Mouse (Mus musculus) small intestine, adult 2 months (tissue): ENCODE data around the gene Vps52. TPM values are rescaled to one million over a fixed set of nuclear protein-coding genes. Genes with fewer than 3 reads are reported as not detected.

Experiments used
- H3K27ac ChIP-seq: fragments of 200-500 bp; 2 replicates; pipeline ENCODE4 v1.5.1; 2012; ENCODE audit warnings: low read depth, low read length, control low read depth, inconsistent platforms; ENCODE audit not compliant: insufficient read depth
- H3K27me3 ChIP-seq: fragments of 200-500 bp; 2 replicates; pipeline ENCODE4 v1.6.1; 2012; ENCODE audit warnings: mild to moderate bottlenecking, moderate library complexity, low read length, inconsistent platforms; ENCODE audit not compliant: control insufficient read depth, insufficient read depth
- H3K36me3 ChIP-seq: fragments of 200-500 bp; 2 replicates; pipeline ENCODE4 v1.6.1; 2012; ENCODE audit warnings: mild to moderate bottlenecking, low read length, control low read depth, inconsistent platforms; ENCODE audit not compliant: control insufficient read depth, insufficient read depth
- H3K4me1 ChIP-seq: fragments of 200-500 bp; 2 replicates; pipeline ENCODE4 v1.6.1; 2012; ENCODE audit warnings: low read length, inconsistent platforms, mixed read lengths; ENCODE audit not compliant: control insufficient read depth, insufficient read depth, insufficient read length
- H3K4me3 ChIP-seq: fragments of 200-500 bp; 2 replicates; pipeline ENCODE4 v1.5.1; 2012; ENCODE audit warnings: low read depth, mild to moderate bottlenecking, control low read depth, inconsistent platforms, low read length, moderate library complexity
- CTCF ChIP-seq: fragments of 200-500 bp; IDR thresholded peaks from 2 replicates; pipeline ENCODE4 v1.5.1; 2012; ENCODE audit warnings: low read depth, mild to moderate bottlenecking, control low read depth, inconsistent platforms, low read length, moderate library complexity, mixed read lengths; ENCODE audit not compliant: insufficient replicate concordance, insufficient read length; ENCODE audit errors: extremely low read depth
- POLR2A ChIP-seq: fragments of 200-500 bp; IDR thresholded peaks from 2 replicates; pipeline ENCODE4 v1.6.1; 2012; ENCODE audit warnings: low read depth, mild to moderate bottlenecking, control low read depth, inconsistent platforms, low read length, moderate library complexity
- WGBS: fragments of 180-500 bp; shearing (Covaris S2); methylation state at CpG from one replicate; pipeline ENCODE4 v1.1.7; 2018; 5-methylcytosine and 5-hydroxymethylcytosine counted together
- polyA plus RNA-seq: library from polyadenylated mRNA; depleted of rRNA; stranded (reverse); fragments of >200 nt; gene quantifications from 2 replicates; pipeline ENCODE4 v1.2.3, GENCODE M21; 2012

Gene Vps52
- polyA plus RNA-seq, 1 experiment, result 52.3 TPM

DNA sequence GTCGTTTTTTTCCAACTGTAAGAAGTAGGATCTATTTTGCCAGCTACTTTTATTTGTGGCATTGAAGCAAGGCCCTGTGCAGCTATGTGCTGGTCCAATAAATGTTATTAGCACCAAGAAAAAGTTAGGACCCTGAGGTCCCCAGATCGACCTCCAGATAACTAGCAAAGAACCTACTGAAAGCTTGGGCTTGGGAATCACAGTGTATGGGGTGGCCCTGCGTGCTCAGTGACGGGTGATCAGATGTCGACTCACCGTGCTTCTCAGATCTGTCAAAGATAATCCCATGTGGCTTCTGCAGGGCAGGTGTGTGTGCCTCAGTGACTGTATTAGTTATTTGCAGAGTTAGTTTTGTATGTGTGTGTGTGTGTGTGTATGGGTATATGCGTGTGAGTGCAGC, 34.3 kb upstream of the Vps52 start:
- Histone ChIP-seq H3K27me3 (no peaks in the 10 kb centered on the region), H3K27ac (no peak overlapping the region), H3K36me3 (peaks cover 32% of the 10 kb centered on the region), H3K4me3 (peak overlapping the region; percentile 82; the same call in 1 of the 2 replicates), H3K4me1 (peaks cover 23% of the 10 kb centered on the region)
- WGBS, result 83% methylated on average over 7 of the region's 7 CpGs
- TF ChIP-seq CTCF (no peak), POLR2A (no peak)

DNA sequence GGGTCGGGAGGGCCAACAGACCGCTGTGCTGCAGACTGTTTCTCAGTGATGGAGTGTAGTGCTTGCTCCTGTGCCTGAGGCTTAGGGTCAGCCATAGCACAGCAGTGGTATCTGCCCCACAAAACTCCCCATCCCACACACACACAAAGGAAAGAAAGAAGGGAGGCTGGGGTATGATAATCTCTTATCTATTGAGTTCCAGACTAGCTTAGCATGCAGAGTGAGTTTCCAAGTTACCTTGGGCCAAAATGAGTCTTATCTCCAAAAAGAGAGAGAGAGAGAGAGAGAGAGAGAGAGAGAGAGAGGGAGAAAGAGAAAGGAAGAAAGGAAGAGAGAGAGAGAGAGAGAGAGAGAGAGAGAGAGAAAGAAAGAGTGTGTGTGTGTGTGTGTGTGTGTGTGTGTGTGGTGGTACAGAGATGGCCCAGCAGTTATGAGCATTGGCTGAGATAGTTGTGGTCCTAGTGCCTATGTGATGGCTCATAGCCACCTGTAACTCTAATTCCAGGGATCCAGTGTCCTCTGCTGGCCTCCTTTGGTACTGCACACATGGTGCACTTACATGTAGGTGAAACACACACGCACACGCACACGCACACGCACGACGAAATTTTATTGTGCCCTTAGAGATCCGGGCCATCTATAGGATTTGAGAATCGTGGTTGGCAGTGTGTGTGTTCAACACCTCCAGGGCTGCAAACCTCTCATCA, 30.9 kb upstream of the Vps52 start:
- WGBS, result 90% methylated on average over 10 of the region's 10 CpGs
- peaks cover 6% of the 10 kb centered on the region for H3K4me1 ChIP-seq
- peaks cover 45% of the 10 kb centered on the region for H3K36me3 ChIP-seq
- no peaks in the 10 kb centered on the region for H3K27me3 ChIP-seq
- no peak overlapping the region for H3K4me3 ChIP-seq
- H3K27ac ChIP-seq, result no peak overlapping the region
- TF ChIP-seq POLR2A (no peak), CTCF (peak; percentile 38; the same call in 1 of the 2 replicates)

DNA sequence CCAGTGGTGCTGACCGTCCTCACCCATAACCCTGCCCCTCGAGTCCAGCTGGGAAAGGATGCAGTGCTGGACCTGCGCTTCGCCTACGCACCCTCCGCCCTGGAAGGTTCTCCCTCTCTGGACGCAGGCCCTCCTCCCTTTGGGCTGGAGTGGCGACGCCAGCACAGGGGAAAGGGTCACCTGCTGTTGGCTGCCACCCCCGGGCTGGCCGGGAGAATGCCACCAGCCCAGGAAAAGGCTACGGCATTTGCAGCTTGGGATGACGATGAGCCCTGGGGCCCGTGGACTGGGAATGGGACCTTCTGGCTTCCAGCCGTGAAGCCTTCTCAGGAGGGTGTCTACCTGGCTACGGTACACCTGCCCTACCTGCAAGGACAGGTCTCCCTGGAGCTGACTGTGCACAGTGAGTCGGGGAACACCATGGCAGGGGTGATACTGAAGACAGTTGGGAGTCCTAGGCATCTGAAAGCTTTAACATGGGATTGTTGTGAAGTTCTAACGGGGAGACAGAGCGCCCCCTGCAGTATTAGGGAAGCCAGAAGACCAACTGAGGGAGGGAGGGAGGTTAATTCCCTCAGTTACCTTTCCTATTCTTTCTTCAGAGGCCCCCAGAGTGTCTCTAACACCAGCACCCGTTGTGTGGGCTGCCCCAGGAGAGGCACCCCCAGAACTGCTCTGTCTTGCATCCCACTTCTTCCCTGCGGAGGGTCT, 30.1 kb upstream of the Vps52 start:
- WGBS, result 90% methylated on average over 21 of the region's 21 CpGs
- TF ChIP-seq CTCF (no peak), POLR2A (no peak)
- H3K4me3 ChIP-seq, result no peak overlapping the region

DNA sequence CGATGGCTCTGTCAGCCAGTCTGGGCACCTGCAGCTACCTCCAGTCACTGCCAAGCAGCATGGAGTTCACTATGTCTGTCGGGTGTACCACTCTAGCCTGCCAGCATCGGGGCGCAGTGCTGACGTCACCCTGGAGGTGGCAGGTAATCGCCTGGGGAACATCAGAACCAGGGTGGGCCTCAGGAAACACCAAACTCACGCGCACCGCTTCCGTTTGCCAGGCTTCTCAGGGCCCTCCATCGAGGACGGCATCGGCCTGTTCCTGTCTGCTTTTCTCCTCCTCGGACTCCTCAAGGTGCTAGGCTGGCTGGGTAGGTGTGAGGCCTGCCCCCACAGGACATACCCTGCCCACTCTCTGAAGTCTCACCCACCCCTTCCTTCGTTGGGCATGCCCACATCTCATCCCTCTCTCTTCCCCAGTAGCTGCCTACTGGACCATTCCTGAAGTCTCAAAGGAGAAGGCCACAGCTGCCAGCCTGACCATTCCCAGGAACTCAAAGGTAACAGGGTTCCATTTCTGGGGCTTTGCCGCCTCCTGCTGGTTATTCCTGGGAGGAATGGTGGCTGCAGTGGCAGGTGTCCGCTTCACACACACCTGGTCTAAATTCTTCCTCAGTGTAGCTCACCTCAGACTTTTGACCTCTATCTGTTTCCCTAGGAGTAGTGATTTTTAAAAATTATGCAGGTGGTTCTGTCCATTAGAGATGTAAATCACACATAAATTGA, 29.2 kb upstream of the Vps52 start:
- no peak overlapping the region for H3K27ac ChIP-seq
- TF ChIP-seq POLR2A, result no peak
- peak; percentile 56; the same call in 1 of the 2 replicates for TF ChIP-seq CTCF
- 81% methylated on average over 17 of the region's 17 CpGs for WGBS
- peaks cover 2% of the 10 kb centered on the region for H3K4me1 ChIP-seq
- no peak overlapping the region for H3K4me3 ChIP-seq
- peaks cover 40% of the 10 kb centered on the region for H3K36me3 ChIP-seq
- no peaks in the 10 kb centered on the region for H3K27me3 ChIP-seq

More for the DNA sequence above, 30.1 kb upstream of the Vps52 start:
- Histone ChIP-seq H3K27ac (no peak overlapping the region), H3K27me3 (no peaks in the 10 kb centered on the region), H3K4me1 (peaks cover 6% of the 10 kb centered on the region), H3K36me3 (peaks cover 45% of the 10 kb centered on the region)

DNA sequence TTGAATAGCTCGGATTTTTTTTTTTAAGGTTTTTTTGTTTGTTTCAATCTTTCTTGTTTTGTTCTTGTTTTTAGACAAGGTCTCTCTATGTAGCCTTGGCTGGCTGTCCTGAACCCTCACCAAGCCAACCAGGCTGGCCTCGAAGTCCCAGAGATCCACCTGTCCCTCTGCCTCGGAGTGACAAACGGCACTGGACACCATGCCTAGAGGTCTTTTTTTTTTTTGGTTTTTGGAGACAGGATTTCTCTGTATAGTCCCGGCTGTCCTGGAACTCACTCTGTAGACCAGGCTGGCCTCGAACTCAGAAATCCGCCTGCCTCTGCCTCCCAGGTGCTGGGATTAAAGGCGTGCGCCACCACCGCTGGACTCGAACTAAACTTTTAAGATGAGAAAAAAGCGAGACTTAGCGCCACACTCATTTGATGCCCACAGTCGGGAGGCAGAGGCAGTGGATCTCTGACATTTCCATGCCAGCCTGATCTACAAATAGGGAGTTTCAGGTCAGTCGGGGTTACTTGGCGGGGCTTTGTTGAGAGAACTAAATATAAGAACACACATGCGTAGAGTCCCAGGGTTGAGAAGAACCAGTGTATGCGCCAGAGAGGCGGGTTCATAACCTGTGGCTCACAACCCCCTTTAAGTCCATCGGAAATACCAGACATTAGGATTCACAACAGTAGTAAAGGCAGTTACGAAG, 27.2 kb upstream of the Vps52 start:
- no peak overlapping the region for H3K4me3 ChIP-seq
- 59% methylated on average over 21 of the region's 21 CpGs for WGBS
- no peak overlapping the region for H3K27ac ChIP-seq
- TF ChIP-seq CTCF (no peak), POLR2A (no peak)
- no peaks in the 10 kb centered on the region for H3K27me3 ChIP-seq
- H3K36me3 ChIP-seq, result peaks cover 36% of the 10 kb centered on the region
- H3K4me1 ChIP-seq, result peaks cover 2% of the 10 kb centered on the region; the same call in 1 of the 2 replicates

DNA sequence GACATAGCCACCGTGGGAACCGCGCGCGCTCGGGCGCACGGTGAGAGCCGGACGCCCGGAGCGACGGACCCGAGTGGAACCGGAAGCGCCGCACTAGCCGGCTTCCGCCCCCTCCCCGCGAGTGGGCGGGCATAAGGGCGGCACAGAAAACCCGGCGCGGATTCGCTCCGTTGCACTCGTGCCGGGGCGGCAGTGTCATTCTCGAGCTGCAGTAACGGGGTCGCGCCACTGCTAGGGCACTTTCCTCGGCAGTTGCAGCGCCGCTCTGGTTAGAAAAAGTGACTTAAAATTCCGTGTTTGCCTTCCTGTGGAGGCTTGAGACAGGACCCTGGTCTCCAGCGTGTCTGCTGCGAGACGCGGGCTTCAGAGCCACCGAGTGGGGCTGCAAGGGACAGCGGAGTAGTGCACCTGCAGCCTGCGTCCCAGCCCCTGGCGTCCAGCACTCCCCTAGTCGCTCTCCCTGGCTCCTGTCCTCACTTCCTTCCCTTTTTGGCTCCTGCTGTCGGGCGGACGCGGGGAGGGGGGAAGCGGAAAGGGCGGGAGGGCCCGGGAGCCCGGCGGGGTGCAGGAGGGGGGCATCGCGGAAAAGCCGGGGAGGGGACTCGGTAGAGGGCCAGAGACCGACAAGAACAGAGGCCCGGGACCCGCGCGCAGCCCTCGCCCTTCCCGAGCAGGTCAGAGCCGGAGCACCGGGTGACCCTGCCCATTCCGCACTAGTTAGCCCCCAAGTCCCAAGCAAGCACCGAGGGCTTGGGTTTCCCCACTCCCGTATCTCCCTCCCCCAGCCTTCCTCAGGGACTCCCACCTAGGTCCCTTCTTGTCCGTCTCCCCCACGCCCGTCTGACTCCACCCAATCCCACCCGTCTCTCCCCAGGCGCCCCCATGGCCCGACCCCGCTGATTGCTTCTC, 26.0 kb upstream of the Vps52 start, which contains the start of gene Rgl2:
Gene Rgl2 (plus strand): TSS at position 173 of the 909 bp plus-strand sequence.
- WGBS, result under 1% methylated on average over 80 of the region's 80 CpGs
- peak; percentile 11 for TF ChIP-seq POLR2A
- TF ChIP-seq CTCF, result peak; percentile 21; the same call in 1 of the 2 replicates
- Histone ChIP-seq H3K27ac (peak within 1 kb of the TSS; percentile 92), H3K4me1 (peaks cover 2% of the 10 kb centered on the region; the same call in 1 of the 2 replicates), H3K36me3 (peaks cover 32% of the 10 kb centered on the region), H3K27me3 (no peaks in the 10 kb centered on the region), H3K4me3 (peak within 1 kb of the TSS; percentile 85)
